Mouse (Mus musculus): ENCODE data around the gene Olfr49. TPM values are rescaled to one million over a fixed set of nuclear protein-coding genes. Genes with fewer than 3 reads are reported as not detected.

Olfr49 gene
- not detected in 2 replicates for polyA plus RNA-seq (2012; rRNA removed)

GRCm38 (mm10) chr14:54284839-54285238 is at the start of gene Olfr49:
Gene Olfr49, minus strand, starts transcription at chr14:54284939.
- 88% methylated on average over 1 of the region's 1 CpGs for WGBS
- DNase-seq (ENCODE audit: low read depth, low spot score) = no peak

- DNase-seq (ENCODE audit: low read depth, low spot score) = no peak
- 49% methylated on average over 8 of the region's 8 CpGs for WGBS
Observed at GRCm38 (mm10) chr14:54333452-54334189, 48.9 kb upstream of the Olfr49 start.

GRCm38 (mm10) chr14:54332176-54333074 is 47.7 kb upstream of the Olfr49 start:
- no peak for DNase-seq (ENCODE audit: low read depth, low spot score)

GRCm38 (mm10) chr14:54331178-54331577 is 46.4 kb upstream of the Olfr49 start:
- 71% methylated on average over 1 of the region's 1 CpGs for WGBS
- DNase-seq (ENCODE audit: low read depth, low spot score) = no peak

More at GRCm38 (mm10) chr14:54332176-54333074, 47.7 kb upstream of the Olfr49 start:
- WGBS = 90% methylated on average over 5 of the region's 5 CpGs

GRCm38 (mm10) chr14:54329201-54329600 is 44.5 kb upstream of the Olfr49 start:
- WGBS = 51% methylated on average over 9 of the region's 9 CpGs
- no peak for DNase-seq (ENCODE audit: low read depth, low spot score)

- no peak for DNase-seq (ENCODE audit: low read depth, low spot score)
- 90% methylated on average over 2 of the region's 2 CpGs for WGBS
Observed at GRCm38 (mm10) chr14:54328548-54328947, 43.8 kb upstream of the Olfr49 start.

- no peak for DNase-seq (ENCODE audit: low read depth, low spot score)
- WGBS = 68% methylated on average over 5 of the region's 5 CpGs
Observed at GRCm38 (mm10) chr14:54324486-54324885, 39.7 kb upstream of the Olfr49 start.

GRCm38 (mm10) chr14:54321556-54322376 is 37.0 kb upstream of the Olfr49 start:
- no peak for DNase-seq (ENCODE audit: low read depth, low spot score)
- 73% methylated on average over 18 of the region's 18 CpGs for WGBS

GRCm38 (mm10) chr14:54311763-54312162 is 27.0 kb upstream of the Olfr49 start:
- 58% methylated on average over 3 of the region's 3 CpGs for WGBS

GRCm38 (mm10) chr14:54300676-54301075 is 15.9 kb upstream of the Olfr49 start:
- 83% methylated on average over 3 of the region's 3 CpGs for WGBS
- no peak for DNase-seq (ENCODE audit: low read depth, low spot score)

More at GRCm38 (mm10) chr14:54311763-54312162, 27.0 kb upstream of the Olfr49 start:
- DNase-seq (ENCODE audit: low read depth, low spot score) = no peak

- DNase-seq (ENCODE audit: low read depth, low spot score) = no peak
Observed at GRCm38 (mm10) chr14:54300136-54300535, 15.4 kb upstream of the Olfr49 start.

GRCm38 (mm10) chr14:54276446-54276845 is 8.3 kb downstream of the Olfr49 start:
- WGBS = 88% methylated on average over 2 of the region's 2 CpGs
- DNase-seq (ENCODE audit: low read depth, low spot score) = no peak

More at GRCm38 (mm10) chr14:54300136-54300535, 15.4 kb upstream of the Olfr49 start:
- WGBS = 78% methylated on average over 5 of the region's 5 CpGs

- 92% methylated on average over 3 of the region's 3 CpGs for WGBS
Observed at GRCm38 (mm10) chr14:54272696-54273095, 12.0 kb downstream of the Olfr49 start.

GRCm38 (mm10) chr14:54271976-54272606 is 12.6 kb downstream of the Olfr49 start:
- DNase-seq (ENCODE audit: low read depth, low spot score) = no peak
- 65% methylated on average over 3 of the region's 3 CpGs for WGBS

More at GRCm38 (mm10) chr14:54272696-54273095, 12.0 kb downstream of the Olfr49 start:
- no peak for DNase-seq (ENCODE audit: low read depth, low spot score)

- no peak for DNase-seq (ENCODE audit: low read depth, low spot score)
- WGBS = 92% methylated on average over 3 of the region's 3 CpGs
Observed at GRCm38 (mm10) chr14:54270413-54270812, 14.3 kb downstream of the Olfr49 start.

- no peak for DNase-seq (ENCODE audit: low read depth, low spot score)
- 94% methylated on average over 3 of the region's 3 CpGs for WGBS
Observed at GRCm38 (mm10) chr14:54269566-54269965, 15.2 kb downstream of the Olfr49 start.

- 95% methylated on average over 10 of the region's 10 CpGs for WGBS
Observed at GRCm38 (mm10) chr14:54267966-54268365, 16.8 kb downstream of the Olfr49 start.

GRCm38 (mm10) chr14:54265951-54266350 is 18.8 kb downstream of the Olfr49 start:
- 92% methylated on average over 6 of the region's 6 CpGs for WGBS
- no peak for DNase-seq (ENCODE audit: low read depth, low spot score)

More at GRCm38 (mm10) chr14:54267966-54268365, 16.8 kb downstream of the Olfr49 start:
- DNase-seq (ENCODE audit: low read depth, low spot score) = no peak

GRCm38 (mm10) chr14:54265093-54265492 is 19.6 kb downstream of the Olfr49 start:
- 78% methylated on average over 10 of the region's 10 CpGs for WGBS
- DNase-seq (ENCODE audit: low read depth, low spot score) = no peak
